Mouse (Mus musculus) spleen, adult 2 months (tissue): ENCODE measurements around the gene Nol10.

ENCODE experiments used
- CTCF ChIP-seq: fragments of 200-500 bp; IDR thresholded peaks from 2 replicates; pipeline ENCODE4 v1.5.1; 2011; ENCODE audit warnings: mild to moderate bottlenecking, inconsistent platforms; ENCODE audit not compliant: insufficient read depth, insufficient read length, insufficient replicate concordance; ENCODE audit errors: extremely low read depth
- POLR2A ChIP-seq: fragments of 200-500 bp; IDR thresholded peaks from 2 replicates; pipeline ENCODE4 v1.6.1; 2011; ENCODE audit warnings: low read depth, low read length, inconsistent platforms

DNA sequence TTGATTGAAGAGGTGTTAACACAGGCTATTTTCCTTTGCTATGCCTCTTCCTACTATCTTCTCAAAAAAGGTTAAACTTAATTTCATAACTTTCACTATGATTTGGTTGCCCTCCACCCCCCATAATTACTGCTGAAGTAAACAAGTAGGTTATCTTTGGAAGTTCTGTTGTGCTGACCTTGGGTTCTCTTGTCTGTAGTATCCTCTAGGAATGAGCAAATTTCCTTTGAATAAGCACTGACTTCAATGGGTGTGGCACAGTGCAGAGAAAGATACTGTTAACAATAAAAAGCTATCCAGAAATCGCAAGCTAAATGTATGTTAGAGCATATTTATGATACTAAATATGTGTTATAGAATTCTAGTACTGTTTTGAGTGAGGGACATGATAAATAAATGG is 53.2 kb downstream of the Nol10 start:
- no peak for TF ChIP-seq POLR2A
- TF ChIP-seq CTCF: no peak
